Mouse (Mus musculus) liver, embryonic 14.5 days (tissue): ENCODE results near the gene Cdh26. TPM values are rescaled to one million over a fixed set of nuclear protein-coding genes. Genes with fewer than 3 reads are reported as not detected.

Source experiments
- ATAC-seq: fragments of 200-750 bp; cut with Nextera tagmentation; 2 replicates; pipeline ENCODE4 v1.8.0; 2017; ENCODE audit warnings: moderate number of reproducible peaks, mild to moderate bottlenecking, moderate library complexity; ENCODE audit not compliant: insufficient read depth
- DNase-seq, 3 experiments: peaks; one replicate each; pipeline ENCODE4 v3.0.0-alpha.2; 2012 to 2013; ENCODE audit warnings: low read depth in 3 of 3, low spot score in 3 of 3
- H3K27ac ChIP-seq: fragments of 300-500 bp; sonication (generic); 2 replicates; pipeline ENCODE4 v1.5.1; 2014; ENCODE audit warnings: moderate library complexity, mild to moderate bottlenecking, control low read depth, inconsistent platforms
- H3K27me3 ChIP-seq: fragments of 300-500 bp; sonication (generic); 2 replicates; pipeline ENCODE4 v1.6.1; 2014; ENCODE audit warnings: mild to moderate bottlenecking, low read length, moderate library complexity; ENCODE audit not compliant: control insufficient read depth, insufficient read depth
- H3K36me3 ChIP-seq: fragments of 300-500 bp; sonication (generic); replicated peaks from 2 replicates; pipeline ENCODE4 v1.6.1; 2014; ENCODE audit warnings: low read depth; ENCODE audit not compliant: control insufficient read depth, insufficient read depth
- H3K4me1 ChIP-seq, 2 experiments: fragments of 200-500 bp in 1 of 2; fragments of 300-500 bp in 1 of 2; sonication (generic) in 1 of 2; replicated peaks; 2 replicates each; pipeline ENCODE4 v1.6.1; 2012 to 2014; ENCODE audit warnings: antibody characterized with exemption in 1 of 2, inconsistent platforms in 1 of 2, low read length in 1 of 2; ENCODE audit not compliant: control insufficient read depth in 2 of 2, insufficient read depth in 2 of 2
- H3K4me2 ChIP-seq: fragments of 300-500 bp; sonication (generic); 2 replicates; pipeline ENCODE4 v1.6.1; 2014; ENCODE audit warnings: low read depth, mild to moderate bottlenecking, control low read depth, moderate library complexity
- H3K4me3 ChIP-seq, 2 experiments: fragments of 200-500 bp in 1 of 2; fragments of 300-500 bp in 1 of 2; sonication (generic) in 1 of 2; 2 replicates each; pipeline ENCODE4 v1.5.1; 2012 to 2014; ENCODE audit warnings: low read depth in 2 of 2, low read length in 2 of 2, mild to moderate bottlenecking in 2 of 2, control low read depth in 1 of 2, inconsistent platforms in 1 of 2, moderate library complexity in 1 of 2; ENCODE audit not compliant: insufficient read depth in 1 of 2
- H3K9ac ChIP-seq: fragments of 300-500 bp; sonication (generic); replicated peaks from 2 replicates; pipeline ENCODE4 v1.6.1; 2014; ENCODE audit warnings: mild to moderate bottlenecking, control low read depth, moderate library complexity
- H3K9me3 ChIP-seq: fragments of 300-500 bp; sonication (generic); 2 replicates; pipeline ENCODE4 v1.6.1; 2016; ENCODE audit warnings: low read length, mixed read lengths; ENCODE audit not compliant: control insufficient read depth
- CTCF ChIP-seq: IDR thresholded peaks from 2 replicates; pipeline ENCODE4 v1.5.1; 2016; ENCODE audit warnings: antibody characterized with exemption, low read depth, control low read depth
- EP300 ChIP-seq: IDR thresholded peaks from 2 replicates; pipeline ENCODE4 v1.6.1; 2016; ENCODE audit warnings: antibody characterized with exemption, low read depth
- WGBS: fragments of 180-500 bp; shearing (Covaris S2); extraction: QIAGEN DNeasy Blood & Tissue Kit; methylation state at CpG from one replicate; pipeline ENCODE4 v1.1.7; 2014; ENCODE audit not compliant: insufficient replicate concordance; 5-methylcytosine and 5-hydroxymethylcytosine counted together
- polyA plus RNA-seq, 2 experiments: library from polyadenylated mRNA; depleted of rRNA in 1 of 2; stranded (reverse) in 1 of 2; unstranded in 1 of 2; fragments of >200 nt; fragmentation: Nextera tagmentation in 1 of 2; extraction: Ambion mirVana in 1 of 2; gene quantifications; 2 replicates each; pipeline versions ENCODE4 v1.2.1 to v1.2.3; 2012 to 2014

Gene Cdh26
- polyA plus RNA-seq, 2 experiments, result 0.09 to 0.15 TPM

- H3K27me3 ChIP-seq, result no peaks in the 10 kb centered on the region
- no peak for DNase-seq
- no peak for TF ChIP-seq EP300
- no peak for TF ChIP-seq CTCF
- WGBS, result 74% methylated on average over 9 of the region's 9 CpGs
- H3K9me3 ChIP-seq, result no peaks in the 10 kb centered on the region
- H3K27ac ChIP-seq, result no peak overlapping the region
- no peaks in the 10 kb centered on the region for H3K36me3 ChIP-seq
- no peak overlapping the region for H3K4me3 ChIP-seq
- H3K4me2 ChIP-seq, result no peak overlapping the region
- H3K9ac ChIP-seq, result no peak overlapping the region
- ATAC-seq, result no peak
- H3K4me1 ChIP-seq, result no peaks in the 10 kb centered on the region
Measured at GRCm38 (mm10) chr2:178437311-178437710, 7.0 kb downstream of the Cdh26 start.

DNA sequence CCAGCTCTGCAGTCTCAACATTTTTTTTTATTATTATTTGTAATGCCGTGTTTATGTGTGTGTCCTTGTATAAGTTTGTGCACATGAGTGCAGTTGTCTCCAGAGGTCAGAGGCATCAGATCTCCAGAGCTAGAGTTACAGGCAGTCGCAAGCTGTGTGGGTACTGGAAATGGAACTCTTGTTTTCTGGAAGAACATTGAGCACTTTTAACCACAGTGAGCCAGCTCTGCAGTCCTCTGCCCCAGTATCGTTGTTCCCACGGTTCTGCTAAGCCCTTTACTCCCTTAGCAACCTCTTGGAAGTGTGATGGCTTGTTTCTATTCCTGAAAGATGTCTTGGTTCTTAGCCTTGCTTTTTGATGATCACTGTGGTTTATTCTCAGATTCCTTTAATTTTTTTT lies 19.1 kb downstream of the Cdh26 start:
- no peak overlapping the region for H3K27ac ChIP-seq
- H3K4me3 ChIP-seq, result no peak overlapping the region
- no peaks in the 10 kb centered on the region for H3K9me3 ChIP-seq
- ATAC-seq (no peak), DNase-seq (no peak)
- 63% methylated on average over 4 of the region's 4 CpGs for WGBS
- H3K4me1 ChIP-seq, result no peaks in the 10 kb centered on the region
- H3K9ac ChIP-seq, result no peak overlapping the region
- H3K4me2 ChIP-seq, result no peak overlapping the region
- no peaks in the 10 kb centered on the region for H3K27me3 ChIP-seq
- no peak for TF ChIP-seq EP300
- TF ChIP-seq CTCF, result no peak
- no peaks in the 10 kb centered on the region for H3K36me3 ChIP-seq

DNA sequence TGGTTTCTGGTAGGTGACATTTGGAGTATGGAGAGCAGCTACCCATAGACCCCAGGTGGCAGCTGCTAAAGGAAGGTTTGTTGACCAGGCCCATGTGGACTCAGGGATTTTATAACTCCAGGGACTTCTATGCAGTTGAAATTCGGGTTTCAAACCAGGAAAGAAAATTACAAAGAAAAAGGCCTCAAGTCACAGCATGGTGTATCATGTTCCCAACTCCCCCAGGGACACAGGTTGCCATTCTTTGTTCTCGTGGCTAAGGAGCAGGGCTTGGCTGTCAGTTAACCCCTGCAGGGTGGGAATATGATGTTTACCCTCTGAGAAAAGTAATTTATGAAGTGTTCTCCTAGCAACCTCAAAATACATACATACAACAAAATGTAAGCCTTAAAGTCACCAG lies 19.9 kb downstream of the Cdh26 start:
- Histone ChIP-seq H3K4me2 (no peak overlapping the region), H3K36me3 (no peaks in the 10 kb centered on the region)

DNA sequence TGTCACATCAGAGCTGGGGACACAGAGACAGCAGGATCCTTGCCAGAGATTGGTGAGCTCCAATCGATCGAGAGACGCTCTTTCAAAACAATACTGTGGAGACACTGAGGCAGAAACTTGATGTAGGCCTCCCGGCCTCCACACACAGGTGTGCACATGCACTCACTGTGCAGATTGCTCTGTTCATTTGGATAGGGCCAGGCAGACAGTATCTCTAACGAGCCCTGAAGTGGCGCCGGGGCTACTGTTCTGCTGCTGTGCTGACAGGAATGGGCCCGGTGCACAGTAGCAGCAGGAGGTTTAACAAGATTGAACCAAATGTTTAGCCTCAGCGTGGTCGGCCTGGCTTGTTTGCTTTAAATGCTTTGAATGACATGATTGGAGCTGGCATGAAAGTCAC lies 20.6 kb downstream of the Cdh26 start:
- WGBS, result 68% methylated on average over 10 of the region's 10 CpGs
- H3K9me3 ChIP-seq, result no peaks in the 10 kb centered on the region
- H3K4me2 ChIP-seq, result no peak overlapping the region
- H3K27me3 ChIP-seq, result no peaks in the 10 kb centered on the region
- no peaks in the 10 kb centered on the region for H3K36me3 ChIP-seq
- no peaks in the 10 kb centered on the region for H3K4me1 ChIP-seq
- no peak overlapping the region for H3K9ac ChIP-seq
- H3K27ac ChIP-seq, result no peak overlapping the region
- DNase-seq (no peak), ATAC-seq (no peak)
- TF ChIP-seq EP300 (no peak), CTCF (no peak)
- no peak overlapping the region for H3K4me3 ChIP-seq

More for the DNA sequence above, 19.9 kb downstream of the Cdh26 start:
- Histone ChIP-seq H3K4me3 (no peak overlapping the region), H3K27me3 (no peaks in the 10 kb centered on the region), H3K4me1 (no peaks in the 10 kb centered on the region), H3K9me3 (no peaks in the 10 kb centered on the region), H3K27ac (no peak overlapping the region), H3K9ac (no peak overlapping the region)
- DNase-seq (no peak), ATAC-seq (no peak)
- WGBS, result 21% methylated on average over 2 of the region's 2 CpGs
- TF ChIP-seq EP300 (no peak), CTCF (no peak)

GRCm38 (mm10) chr2:178454664-178455516 lies 24.6 kb downstream of the Cdh26 start:
- H3K4me2 ChIP-seq, result no peak overlapping the region
- no peak for DNase-seq
- no peak for ATAC-seq

More at GRCm38 (mm10) chr2:178454664-178455516, 24.6 kb downstream of the Cdh26 start:
- Histone ChIP-seq H3K9ac (no peak overlapping the region), H3K9me3 (no peaks in the 10 kb centered on the region), H3K36me3 (no peaks in the 10 kb centered on the region), H3K4me3 (no peak overlapping the region), H3K27me3 (no peaks in the 10 kb centered on the region), H3K27ac (no peak overlapping the region), H3K4me1 (no peaks in the 10 kb centered on the region)
- TF ChIP-seq CTCF, result no peak
- TF ChIP-seq EP300, result no peak
- WGBS, result 33% methylated on average over 17 of the region's 17 CpGs
